Mouse (Mus musculus) brown adipose tissue, adult 24 weeks (tissue): ENCODE data around the gene Tmco4. TPM values are rescaled to one million over a fixed set of nuclear protein-coding genes. Genes with fewer than 3 reads are reported as not detected.

ENCODE experiments used
- H3K27ac ChIP-seq: fragments of 200-500 bp; replicated peaks from 2 replicates; pipeline ENCODE4 v1.5.1; 2012; ENCODE audit warnings: low read depth, mild to moderate bottlenecking, low read length
- H3K4me1 ChIP-seq: fragments of 200-500 bp; 2 replicates; pipeline ENCODE4 v1.6.1; 2012; ENCODE audit warnings: low read length, mixed read lengths; ENCODE audit not compliant: control insufficient read depth, insufficient read depth, insufficient read length
- H3K4me3 ChIP-seq: fragments of 200-500 bp; 2 replicates; pipeline ENCODE4 v1.5.1; 2012; ENCODE audit warnings: low read depth, mild to moderate bottlenecking, low read length, moderate library complexity; ENCODE audit not compliant: insufficient read depth
- polyA plus RNA-seq: library from polyadenylated mRNA; stranded (reverse); fragments of >200 nt; gene quantifications from 2 replicates; pipeline ENCODE4 v1.2.4, GENCODE M21; 2012; ENCODE audit not compliant: missing spikeins, insufficient read depth, insufficient read length

Tmco4 gene
- polyA plus RNA-seq, 1 experiment, result 10.3 TPM

- H3K4me1 ChIP-seq, result no peaks in the 10 kb centered on the region
- H3K4me3 ChIP-seq, result no peak overlapping the region
- no peak overlapping the region for H3K27ac ChIP-seq
Measured at GRCm38 (mm10) chr4:138994389-138994788, 21.7 kb downstream of the Tmco4 start.

- H3K4me3 ChIP-seq, result no peak overlapping the region
- no peaks in the 10 kb centered on the region for H3K4me1 ChIP-seq
Measured at GRCm38 (mm10) chr4:138996410-138996809, 23.7 kb downstream of the Tmco4 start.

GRCm38 (mm10) chr4:138997121-138997520, 24.4 kb downstream of the Tmco4 start:
- Histone ChIP-seq H3K4me1 (no peaks in the 10 kb centered on the region), H3K27ac (no peak overlapping the region), H3K4me3 (no peak overlapping the region)

More at GRCm38 (mm10) chr4:138996410-138996809, 23.7 kb downstream of the Tmco4 start:
- no peak overlapping the region for H3K27ac ChIP-seq

- Histone ChIP-seq H3K4me1 (no peaks in the 10 kb centered on the region), H3K27ac (no peak overlapping the region), H3K4me3 (no peak overlapping the region)
Measured at GRCm38 (mm10) chr4:138998611-138999010, 25.9 kb downstream of the Tmco4 start.

GRCm38 (mm10) chr4:139001026-139001425, 28.3 kb downstream of the Tmco4 start:
- H3K27ac ChIP-seq, result no peak overlapping the region
- no peaks in the 10 kb centered on the region for H3K4me1 ChIP-seq
- H3K4me3 ChIP-seq, result no peak overlapping the region

GRCm38 (mm10) chr4:139001433-139001832, 28.7 kb downstream of the Tmco4 start:
- H3K4me1 ChIP-seq, result no peaks in the 10 kb centered on the region
- H3K27ac ChIP-seq, result no peak overlapping the region
- no peak overlapping the region for H3K4me3 ChIP-seq

GRCm38 (mm10) chr4:139004067-139004466, 31.4 kb downstream of the Tmco4 start:
- Histone ChIP-seq H3K4me1 (no peaks in the 10 kb centered on the region), H3K4me3 (no peak overlapping the region), H3K27ac (no peak overlapping the region)

GRCm38 (mm10) chr4:139005214-139005613, 32.5 kb downstream of the Tmco4 start:
- Histone ChIP-seq H3K4me1 (no peaks in the 10 kb centered on the region), H3K27ac (no peak overlapping the region), H3K4me3 (no peak overlapping the region)

GRCm38 (mm10) chr4:139007353-139007752, 34.7 kb downstream of the Tmco4 start:
- Histone ChIP-seq H3K4me3 (no peak overlapping the region), H3K4me1 (no peaks in the 10 kb centered on the region), H3K27ac (no peak overlapping the region)

- Histone ChIP-seq H3K4me1 (no peaks in the 10 kb centered on the region), H3K27ac (no peak overlapping the region), H3K4me3 (no peak overlapping the region)
Measured at GRCm38 (mm10) chr4:139007981-139008536, 35.4 kb downstream of the Tmco4 start.

- H3K27ac ChIP-seq, result no peak overlapping the region
- H3K4me1 ChIP-seq, result no peaks in the 10 kb centered on the region
- H3K4me3 ChIP-seq, result no peak overlapping the region
Measured at GRCm38 (mm10) chr4:139011201-139011702, 38.6 kb downstream of the Tmco4 start.

- no peak overlapping the region for H3K4me3 ChIP-seq
- no peak overlapping the region for H3K27ac ChIP-seq
- no peaks in the 10 kb centered on the region for H3K4me1 ChIP-seq
Measured at GRCm38 (mm10) chr4:139013281-139013680, 40.6 kb downstream of the Tmco4 start.

- Histone ChIP-seq H3K4me3 (no peak overlapping the region), H3K27ac (no peak overlapping the region), H3K4me1 (no peaks in the 10 kb centered on the region)
Measured at GRCm38 (mm10) chr4:139014793-139015192, 42.1 kb downstream of the Tmco4 start.

GRCm38 (mm10) chr4:139018388-139018787, 45.7 kb downstream of the Tmco4 start:
- H3K4me3 ChIP-seq, result no peak overlapping the region
- no peak overlapping the region for H3K27ac ChIP-seq
- H3K4me1 ChIP-seq, result no peaks in the 10 kb centered on the region

GRCm38 (mm10) chr4:139018976-139019375, 46.3 kb downstream of the Tmco4 start:
- Histone ChIP-seq H3K27ac (no peak overlapping the region), H3K4me1 (no peaks in the 10 kb centered on the region), H3K4me3 (no peak overlapping the region)

GRCm38 (mm10) chr4:139019413-139019812, 46.7 kb downstream of the Tmco4 start:
- H3K4me3 ChIP-seq, result no peak overlapping the region
- no peak overlapping the region for H3K27ac ChIP-seq
- no peaks in the 10 kb centered on the region for H3K4me1 ChIP-seq
